Mouse (Mus musculus) CH12.LX (cell line): ENCODE data around the gene Lrrc46. TPM values are rescaled to one million over a fixed set of nuclear protein-coding genes. Genes with fewer than 3 reads are reported as not detected.

ENCODE experiments used
- DNase-seq: peaks from one replicate; pipeline ENCODE4 v3.0.0-alpha.2; 2013; ENCODE audit errors: extremely low read depth
- H3K27ac ChIP-seq: 2 replicates; pipeline ENCODE4 v1.5.1; 2012; ENCODE audit warnings: low read depth, mild to moderate bottlenecking, control low read depth, moderate library complexity; ENCODE audit not compliant: insufficient read depth
- H3K27me3 ChIP-seq: replicated peaks from 2 replicates; pipeline ENCODE3; 2012; ENCODE audit warnings: inconsistent platforms
- H3K36me3 ChIP-seq, 2 experiments: replicated peaks in 1 of 2; 2 replicates each; pipeline versions ENCODE3 to v1.6.1; 2012; ENCODE audit warnings: inconsistent platforms in 1 of 2, low read length in 1 of 2, mild to moderate bottlenecking in 1 of 2, mixed read lengths in 1 of 2, moderate library complexity in 1 of 2; ENCODE audit not compliant: control insufficient read depth in 1 of 2, insufficient read depth in 1 of 2
- H3K4me1 ChIP-seq, 2 experiments: 2 replicates each; pipeline ENCODE4 v1.6.1; 2012; ENCODE audit warnings: inconsistent platforms in 1 of 2, moderate library complexity in 1 of 2; ENCODE audit not compliant: insufficient read depth in 2 of 2, control insufficient read depth in 1 of 2
- H3K4me2 ChIP-seq: 2 replicates; pipeline ENCODE4 v1.6.1; 2012; ENCODE audit warnings: low read depth, mild to moderate bottlenecking, control low read depth; ENCODE audit not compliant: poor library complexity, insufficient read depth, severe bottlenecking
- H3K4me3 ChIP-seq, 3 experiments: fragments of 150-350 bp in 1 of 3; sonication (generic) in 1 of 3; replicated peaks in 1 of 3; 2 replicates each; pipeline versions ENCODE3 to v1.5.1; 2011 to 2012; ENCODE audit warnings: low read depth in 2 of 3, low read length in 2 of 3, mild to moderate bottlenecking in 2 of 3, moderate library complexity in 2 of 3, control low read depth in 1 of 3, improper control_type of control experiment in 1 of 3, inconsistent platforms in 1 of 3, mixed read lengths in 1 of 3; ENCODE audit not compliant: poor library complexity in 1 of 3
- H3K79me2 ChIP-seq: replicated peaks from 2 replicates; pipeline ENCODE4 v1.6.1; 2012; ENCODE audit warnings: mild to moderate bottlenecking, moderate library complexity; ENCODE audit not compliant: control insufficient read depth, poor library complexity, insufficient read depth, severe bottlenecking; ENCODE audit errors: extremely low read depth
- H3K9ac ChIP-seq: 2 replicates; pipeline ENCODE4 v1.6.1; 2012; ENCODE audit warnings: low read depth, mild to moderate bottlenecking, control low read depth, moderate library complexity; ENCODE audit not compliant: insufficient read depth
- H3K9me3 ChIP-seq: replicated peaks from 2 replicates; pipeline ENCODE3; 2012; ENCODE audit warnings: low read length, inconsistent platforms, mixed read lengths
- BHLHE40 ChIP-seq: IDR thresholded peaks from 2 replicates; pipeline ENCODE4 v1.6.1; 2011; ENCODE audit warnings: mild to moderate bottlenecking, low read depth, low read length, improper control_type of control experiment
- CHD1 ChIP-seq: IDR thresholded peaks from 2 replicates; pipeline ENCODE4 v1.6.1; 2012; ENCODE audit warnings: low read depth, low read length, improper control_type of control experiment, inconsistent platforms
- CHD2 ChIP-seq: IDR thresholded peaks from 2 replicates; pipeline ENCODE4 v1.6.1; 2011; ENCODE audit warnings: low read length, improper control_type of control experiment
- CTCF ChIP-seq, 2 experiments: IDR thresholded peaks in 1 of 2; conservative IDR thresholded peaks in 1 of 2; 2 replicates each; pipeline ENCODE4 v1.5.1; 2011 to 2012; ENCODE audit warnings: low read depth in 2 of 2, low read length in 2 of 2, improper control_type of control experiment in 1 of 2, inconsistent platforms in 1 of 2, mild to moderate bottlenecking in 1 of 2, moderate library complexity in 1 of 2
- E2F4 ChIP-seq: IDR thresholded peaks from 2 replicates; pipeline ENCODE4 v1.6.1; 2011; ENCODE audit warnings: low read depth, low read length, improper control_type of control experiment; ENCODE audit not compliant: insufficient replicate concordance
- ELF1 ChIP-seq: IDR thresholded peaks from 2 replicates; pipeline ENCODE4 v1.6.1; 2014; ENCODE audit warnings: low read depth, mild to moderate bottlenecking, inconsistent platforms, low read length, improper control_type of control experiment
- EP300 ChIP-seq: IDR thresholded peaks from 2 replicates; pipeline ENCODE4 v1.6.1; 2011; ENCODE audit warnings: low read length, improper control_type of control experiment
- ETS1 ChIP-seq: conservative IDR thresholded peaks from 2 replicates; pipeline ENCODE4 v1.6.1; 2012; ENCODE audit warnings: low read depth, mild to moderate bottlenecking, inconsistent platforms, low read length, improper control_type of control experiment, moderate library complexity
- GABPA ChIP-seq: IDR thresholded peaks from 2 replicates; pipeline ENCODE4 v1.6.1; 2012; ENCODE audit warnings: low read depth, low read length, improper control_type of control experiment, inconsistent platforms; ENCODE audit not compliant: insufficient replicate concordance
- HCFC1 ChIP-seq: IDR thresholded peaks from 2 replicates; pipeline ENCODE4 v1.6.1; 2012; ENCODE audit warnings: low read depth, mild to moderate bottlenecking, inconsistent platforms, low read length, improper control_type of control experiment
- JUN ChIP-seq: IDR thresholded peaks from 2 replicates; pipeline ENCODE4 v1.6.1; 2011; ENCODE audit warnings: low read depth, mild to moderate bottlenecking, low read length, improper control_type of control experiment, moderate library complexity; ENCODE audit not compliant: insufficient read depth
- JUND ChIP-seq: conservative IDR thresholded peaks from 2 replicates; pipeline ENCODE4 v1.6.1; 2011; ENCODE audit warnings: low read depth, low read length, improper control_type of control experiment
- KAT2A ChIP-seq: IDR thresholded peaks from 2 replicates; pipeline ENCODE4 v1.6.1; 2012; ENCODE audit warnings: low read length, improper control_type of control experiment, inconsistent platforms; ENCODE audit not compliant: insufficient replicate concordance
- MAFK ChIP-seq: IDR thresholded peaks from 2 replicates; pipeline ENCODE4 v1.6.1; 2011; ENCODE audit warnings: low read length, improper control_type of control experiment; ENCODE audit not compliant: insufficient replicate concordance
- MAX ChIP-seq: IDR thresholded peaks from 2 replicates; pipeline ENCODE4 v1.6.1; 2011; ENCODE audit warnings: low read length, improper control_type of control experiment
- MAZ ChIP-seq: IDR thresholded peaks from 2 replicates; pipeline ENCODE4 v1.6.1; 2012; ENCODE audit warnings: low read depth, mild to moderate bottlenecking, inconsistent platforms, low read length, improper control_type of control experiment, moderate library complexity
- MEF2A ChIP-seq: IDR thresholded peaks from 2 replicates; pipeline ENCODE4 v1.6.1; 2014; ENCODE audit warnings: low read depth, mild to moderate bottlenecking, inconsistent platforms, low read length, improper control_type of control experiment, borderline replicate concordance
- MXI1 ChIP-seq: IDR thresholded peaks from 2 replicates; pipeline ENCODE4 v1.6.1; 2011; ENCODE audit warnings: mild to moderate bottlenecking, low read depth, low read length, improper control_type of control experiment
- MYC ChIP-seq: IDR thresholded peaks from 2 replicates; pipeline ENCODE4 v1.6.1; 2011; ENCODE audit warnings: low read depth, mild to moderate bottlenecking, improper control_type of control experiment, low read length
- NELFE ChIP-seq: IDR thresholded peaks from 2 replicates; pipeline ENCODE4 v1.6.1; 2011; ENCODE audit warnings: low read depth, low read length, improper control_type of control experiment
- NRF1 ChIP-seq: IDR thresholded peaks from 2 replicates; pipeline ENCODE4 v1.6.1; 2014; ENCODE audit warnings: low read depth, mild to moderate bottlenecking, inconsistent platforms, low read length, improper control_type of control experiment, moderate library complexity
- PAX5 ChIP-seq: IDR thresholded peaks from 2 replicates; pipeline ENCODE4 v1.6.1; 2012; ENCODE audit warnings: low read length, inconsistent platforms, mixed read lengths
- POLR2A ChIP-seq: IDR thresholded peaks from 2 replicates; pipeline ENCODE4 v1.6.1; 2011; ENCODE audit warnings: low read depth, mild to moderate bottlenecking, improper control_type of control experiment, low read length
- POLR2AphosphoS2 ChIP-seq: IDR thresholded peaks from 2 replicates; pipeline ENCODE4 v1.6.1; 2011; ENCODE audit warnings: low read depth, low read length, improper control_type of control experiment
- RAD21 ChIP-seq: IDR thresholded peaks from 2 replicates; pipeline ENCODE4 v1.6.1; 2011; ENCODE audit warnings: low read depth, mild to moderate bottlenecking, low read length, improper control_type of control experiment, moderate library complexity
- RCOR1 ChIP-seq: conservative IDR thresholded peaks from 2 replicates; pipeline ENCODE4 v1.6.1; 2012; ENCODE audit warnings: low read depth, mild to moderate bottlenecking, inconsistent platforms, low read length, improper control_type of control experiment
- SIN3A ChIP-seq: IDR thresholded peaks from 2 replicates; pipeline ENCODE4 v1.6.1; 2012; ENCODE audit warnings: low read length, improper control_type of control experiment, inconsistent platforms
- TBP ChIP-seq: conservative IDR thresholded peaks from 2 replicates; pipeline ENCODE4 v1.6.1; 2011; ENCODE audit warnings: low read depth, low read length, improper control_type of control experiment
- TCF12 ChIP-seq: IDR thresholded peaks from 2 replicates; pipeline ENCODE4 v1.6.1; 2014; ENCODE audit warnings: low read depth, mild to moderate bottlenecking, inconsistent platforms, low read length, improper control_type of control experiment
- USF1 ChIP-seq: IDR thresholded peaks from 2 replicates; pipeline ENCODE4 v1.6.1; 2014; ENCODE audit warnings: low read depth, mild to moderate bottlenecking, inconsistent platforms, low read length, improper control_type of control experiment
- USF2 ChIP-seq: conservative IDR thresholded peaks from 2 replicates; pipeline ENCODE4 v1.6.1; 2011; ENCODE audit warnings: low read depth, low read length, improper control_type of control experiment
- ZKSCAN1 ChIP-seq: IDR thresholded peaks from 2 replicates; pipeline ENCODE4 v1.6.1; 2012; ENCODE audit warnings: low read depth, inconsistent platforms, low read length, improper control_type of control experiment, borderline replicate concordance
- ZMIZ1 ChIP-seq: IDR thresholded peaks from 2 replicates; pipeline ENCODE4 v1.6.1; 2012; ENCODE audit warnings: low read depth, mild to moderate bottlenecking, inconsistent platforms, low read length, improper control_type of control experiment
- ZNF384 ChIP-seq: IDR thresholded peaks from 2 replicates; pipeline ENCODE4 v1.6.1; 2012; ENCODE audit warnings: low read depth, low read length, improper control_type of control experiment, inconsistent platforms
- dilution Hi-C: fragments of 300-500 bp; cut with MboI; formaldehyde crosslinking; loops from 2 replicates; pipeline ENCODE4 v1.14.3; 2020; ENCODE audit warnings: low sequenced_read_pairs; ENCODE audit not compliant: extremely low pct_unique_long_range_greater_than_20kb, extremely low pct_ligation_motif_present
- in situ Hi-C: fragments of 300-500 bp; cut with MboI; formaldehyde crosslinking; loops from 3 replicates; pipeline ENCODE4 v1.14.3; 2019; ENCODE audit warnings: low sequenced_read_pairs, low pct_ligation_motif_present, low pct_unique_long_range_greater_than_20kb, mixed read lengths
- polyA plus RNA-seq: library from polyadenylated mRNA; unstranded; fragments of >175 nt; gene quantifications from 2 replicates; pipeline ENCODE4 v1.2.1, GENCODE M21; 2012; ENCODE audit warnings: low read depth; ENCODE audit not compliant: insufficient read length
- total RNA-seq, 2 experiments: library from RNA; depleted of rRNA; stranded (reverse); fragments of 300-350 nt in 1 of 2; fragments of >200 nt in 1 of 2; gene quantifications; 2 replicates each; pipeline ENCODE4 v1.2.3; 2012 to 2014

Gene Lrrc46
- total and polyA plus RNA-seq, 3 experiments: 0.38 to 0.91 TPM; not detected in 1

- Histone ChIP-seq H3K4me3 (peak overlapping the region in 1 of 3 experiments; percentile 5), H3K9me3 (peaks cover 29% of the 10 kb centered on the region), H3K27ac (no peak overlapping the region), H3K27me3 (peaks cover 13% of the 10 kb centered on the region), H3K9ac (no peak overlapping the region), H3K4me2 (peak overlapping the region; percentile 72), H3K36me3 (no peaks in the 10 kb centered on the region)
- dilution Hi-C loops (no loop called here), in situ Hi-C loops (no loop called here)
- DNase-seq: peak; percentile 38
- TF ChIP-seq JUN: no peak
- no peak for TF ChIP-seq TBP
- TF ChIP-seq HCFC1: no peak
- peak; percentile 65; the same call in 1 of the 2 replicates for TF ChIP-seq MAX
- peak; percentile 54; the same call in 1 of the 2 replicates for TF ChIP-seq SIN3A
- TF ChIP-seq NELFE: no peak
- no peak for TF ChIP-seq ELF1
- TF ChIP-seq USF1: no peak
- no peak for TF ChIP-seq GABPA
- TF ChIP-seq PAX5: no peak
- no peak for TF ChIP-seq JUND
- no peak for TF ChIP-seq TCF12
- TF ChIP-seq MEF2A: no peak
- peak; percentile 76 for TF ChIP-seq BHLHE40
- no peak for TF ChIP-seq ZMIZ1
- no peak for TF ChIP-seq RCOR1
- TF ChIP-seq CTCF (conservative IDR thresholded peaks at IDR 0.05 in 1 of 2, IDR thresholded peaks at IDR 0.05 in 1 of 2; ENCODE audit: low read depth in 2 of 2, low read length in 2 of 2): no peak
- TF ChIP-seq EP300: no peak
- no peak for TF ChIP-seq ZNF384
- TF ChIP-seq MYC: 0 out of 2 replicates have a peak, but pooled peaks have one; percentile 24
- no peak for TF ChIP-seq MAFK
- TF ChIP-seq ETS1: no peak; the same call in 1 of the 2 replicates
- TF ChIP-seq CHD2: no peak
- no peak for TF ChIP-seq E2F4
- TF ChIP-seq NRF1: no peak
- no peak for TF ChIP-seq KAT2A
- no peak for TF ChIP-seq USF2
- TF ChIP-seq CHD1: no peak
- no peak for TF ChIP-seq POLR2AphosphoS2
- TF ChIP-seq MAZ: no peak
- peak; percentile 71 for TF ChIP-seq MXI1
- TF ChIP-seq RAD21: no peak
- no peak for TF ChIP-seq ZKSCAN1
- TF ChIP-seq POLR2A: no peak
- TF ChIP-seq, all 38 proteins: peak for 5
- Histone ChIP-seq H3K4me1 (peaks cover 14 to 19% of the 10 kb centered on the region in 2 experiments), H3K79me2 (no peaks in the 10 kb centered on the region)
Observed at GRCm38 (mm10) chr11:97083401-97084140, 42.4 kb upstream of the Lrrc46 start.
